Mouse (Mus musculus): ENCODE results near the gene Slamf8. TPM values are rescaled to one million over a fixed set of nuclear protein-coding genes. Genes with fewer than 3 reads are reported as not detected.

The Slamf8 gene
- polyA plus RNA-seq, 1 experiment from 2014 or later = not detected

DNA sequence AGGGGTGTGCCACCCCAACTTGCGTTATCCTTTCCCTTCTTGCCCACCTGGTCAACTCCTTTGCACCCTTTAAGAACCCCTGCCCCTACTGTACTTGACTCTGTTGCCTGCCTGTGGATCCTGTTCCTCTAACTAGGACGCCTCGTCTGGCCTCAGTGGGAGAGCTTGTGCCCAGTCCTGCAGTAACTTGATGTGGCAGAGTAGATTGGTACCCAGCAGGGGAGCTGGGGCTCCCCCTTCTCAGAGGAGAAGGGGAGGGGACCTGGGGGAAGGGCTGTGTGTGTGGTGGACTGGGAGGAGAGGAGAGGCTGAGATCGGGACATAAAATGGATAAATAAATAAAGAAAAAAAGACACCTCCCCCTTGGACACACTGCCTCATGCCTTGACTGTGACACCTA is 5.3 kb downstream of the Slamf8 start:
- Histone ChIP-seq H3K27me3 (ENCODE audit: low read depth, poor library complexity, severe bottlenecking) (peaks cover 43% of the 10 kb centered on the region), H3K36me3 (no peaks in the 10 kb centered on the region), H3K4me3 (no peak overlapping the region), H3K9me3 (replicated peaks) (no peaks in the 10 kb centered on the region), H3K4me1 (peaks cover 20% of the 10 kb centered on the region), H3K27ac (replicated peaks) (no peak overlapping the region)
- no peak for DNase-seq (ENCODE audit: low spot score)
- WGBS = 54% methylated on average over 4 of the region's 4 CpGs

DNA sequence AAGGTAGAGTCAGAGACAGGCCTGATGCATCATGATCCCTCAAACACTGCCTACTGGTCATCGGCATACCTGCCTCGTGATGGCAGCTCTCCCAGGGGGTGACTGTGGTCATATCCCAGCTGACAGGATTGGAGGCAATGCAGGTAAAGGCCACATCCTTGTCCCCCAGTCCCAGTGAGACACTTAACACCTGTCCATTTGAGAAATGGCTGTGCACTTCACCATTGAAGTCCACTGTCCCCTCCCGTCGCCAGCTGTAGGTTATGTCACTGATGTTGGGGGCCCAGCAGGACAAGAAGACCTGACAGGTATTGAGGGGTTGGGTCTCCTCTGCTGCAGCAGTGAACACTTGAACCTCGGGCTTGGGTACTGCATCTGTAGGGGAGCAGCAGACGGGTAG is 6.1 kb downstream of the Slamf8 start:
- WGBS = 81% methylated on average over 6 of the region's 6 CpGs
- Histone ChIP-seq H3K27ac (replicated peaks) (no peak overlapping the region), H3K27me3 (ENCODE audit: low read depth, poor library complexity, severe bottlenecking) (peaks cover 43% of the 10 kb centered on the region), H3K4me1 (peaks cover 20% of the 10 kb centered on the region), H3K9me3 (replicated peaks) (no peaks in the 10 kb centered on the region), H3K36me3 (no peaks in the 10 kb centered on the region), H3K4me3 (no peak overlapping the region)
- DNase-seq (ENCODE audit: low spot score) = no peak

DNA sequence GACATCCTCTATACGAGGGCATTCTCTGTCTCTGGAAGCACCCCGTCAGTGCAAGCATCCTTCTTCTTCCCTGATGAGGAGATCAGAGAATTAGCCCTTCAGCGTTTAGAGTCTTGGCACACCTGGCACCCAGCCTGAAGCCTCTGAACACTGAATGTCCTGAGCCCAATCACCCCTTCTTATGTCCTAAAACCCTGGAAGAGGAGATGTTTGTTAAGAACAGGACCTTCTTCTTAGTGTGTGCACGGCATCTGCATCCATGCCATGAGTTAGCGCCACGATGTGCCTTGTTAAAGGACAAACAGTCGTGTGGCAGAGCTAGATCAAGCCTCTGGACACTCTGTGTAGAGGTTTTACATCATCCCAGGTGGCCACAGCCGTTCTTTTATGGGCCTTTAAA is 7.9 kb downstream of the Slamf8 start:
- Histone ChIP-seq H3K9me3 (replicated peaks) (no peaks in the 10 kb centered on the region), H3K27me3 (ENCODE audit: low read depth, poor library complexity, severe bottlenecking) (peaks cover 37% of the 10 kb centered on the region), H3K4me3 (no peak overlapping the region), H3K27ac (replicated peaks) (no peak overlapping the region), H3K36me3 (no peaks in the 10 kb centered on the region), H3K4me1 (peaks cover 20% of the 10 kb centered on the region)
- WGBS = 88% methylated on average over 8 of the region's 8 CpGs
- DNase-seq (ENCODE audit: low spot score) = no peak

DNA sequence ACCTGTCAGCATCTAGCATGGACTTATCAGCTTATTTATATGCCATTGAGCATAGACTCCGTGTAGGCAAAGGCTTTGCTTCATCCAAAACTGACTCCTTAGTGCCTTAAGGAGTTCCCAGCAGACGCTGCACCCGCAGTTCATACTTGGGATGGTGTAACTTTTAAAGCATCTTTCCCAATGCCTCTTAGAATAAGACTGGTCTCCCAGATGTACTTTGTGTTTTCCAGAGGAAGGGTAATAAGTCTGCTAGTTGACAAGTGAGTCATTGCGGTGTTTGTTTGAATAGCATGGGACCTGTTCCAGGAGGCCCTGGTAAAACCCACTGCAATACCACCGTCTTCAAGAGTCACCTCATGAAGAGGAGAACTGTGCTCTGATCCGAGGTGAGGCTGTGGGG is 10.3 kb downstream of the Slamf8 start:
- 77% methylated on average over 6 of the region's 6 CpGs for WGBS
- Histone ChIP-seq H3K27ac (replicated peaks) (no peak overlapping the region), H3K36me3 (no peaks in the 10 kb centered on the region), H3K27me3 (ENCODE audit: low read depth, poor library complexity, severe bottlenecking) (peaks cover 25% of the 10 kb centered on the region), H3K4me3 (no peak overlapping the region), H3K9me3 (replicated peaks) (no peaks in the 10 kb centered on the region), H3K4me1 (0 out of 2 replicates have a peak, but pooled peaks cover 3% of the 10 kb centered on the region)
- no peak for DNase-seq (ENCODE audit: low spot score)

DNA sequence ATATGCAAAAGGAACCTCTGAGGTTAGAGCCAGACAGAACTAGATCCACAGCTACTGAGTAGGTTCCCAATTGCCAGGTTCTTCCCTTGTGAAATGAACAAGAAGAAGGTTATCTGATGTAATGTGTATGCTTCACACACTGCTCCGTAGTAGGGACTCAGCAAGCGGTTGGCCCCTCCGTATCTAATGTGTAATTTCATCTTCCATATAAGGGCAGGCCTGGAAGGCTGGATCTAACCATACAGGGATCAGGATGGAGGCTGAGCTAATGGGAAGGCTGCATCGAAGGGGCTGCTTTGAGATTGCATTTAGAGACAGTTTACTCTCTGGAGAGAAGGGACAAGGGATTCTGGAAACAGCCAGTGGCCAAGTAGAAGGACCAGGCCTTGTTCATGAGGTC is 22.6 kb downstream of the Slamf8 start:
- Histone ChIP-seq H3K4me3 (no peak overlapping the region), H3K27me3 (ENCODE audit: low read depth, poor library complexity, severe bottlenecking) (peaks cover 26% of the 10 kb centered on the region), H3K9me3 (replicated peaks) (no peaks in the 10 kb centered on the region), H3K27ac (replicated peaks) (no peak overlapping the region), H3K4me1 (peaks cover 10% of the 10 kb centered on the region), H3K36me3 (no peaks in the 10 kb centered on the region)
- WGBS = 77% methylated on average over 4 of the region's 4 CpGs
- DNase-seq (ENCODE audit: low spot score) = no peak

DNA sequence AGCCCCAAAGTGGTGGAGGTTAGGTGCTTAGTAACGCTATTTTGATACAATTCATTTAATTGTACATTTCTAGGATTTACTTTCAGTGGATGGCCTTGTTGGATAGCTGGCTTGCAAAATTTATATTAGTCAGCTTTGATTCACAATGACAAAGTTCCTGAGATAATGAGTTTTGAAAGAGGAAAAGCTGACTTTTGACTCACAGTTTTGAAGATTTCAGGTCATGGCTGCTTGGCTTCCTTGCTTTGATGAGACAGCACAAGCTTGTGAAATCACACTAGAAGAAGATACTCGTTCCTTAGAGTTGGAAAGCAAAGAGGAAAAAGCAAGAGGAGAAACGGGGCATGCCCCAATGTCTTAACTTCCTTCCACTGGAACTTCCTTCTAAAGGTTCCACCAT is 24.2 kb downstream of the Slamf8 start:
- no peaks in the 10 kb centered on the region for H3K9me3 ChIP-seq (replicated peaks)
- peaks cover 42% of the 10 kb centered on the region for H3K27me3 ChIP-seq (ENCODE audit: low read depth, poor library complexity, severe bottlenecking)
- no peaks in the 10 kb centered on the region for H3K36me3 ChIP-seq
- H3K27ac ChIP-seq (replicated peaks) = no peak overlapping the region
- 67% methylated on average over 3 of the region's 3 CpGs for WGBS
- no peak overlapping the region for H3K4me3 ChIP-seq
- no peak for DNase-seq (ENCODE audit: low spot score)
- peaks cover 22% of the 10 kb centered on the region for H3K4me1 ChIP-seq

DNA sequence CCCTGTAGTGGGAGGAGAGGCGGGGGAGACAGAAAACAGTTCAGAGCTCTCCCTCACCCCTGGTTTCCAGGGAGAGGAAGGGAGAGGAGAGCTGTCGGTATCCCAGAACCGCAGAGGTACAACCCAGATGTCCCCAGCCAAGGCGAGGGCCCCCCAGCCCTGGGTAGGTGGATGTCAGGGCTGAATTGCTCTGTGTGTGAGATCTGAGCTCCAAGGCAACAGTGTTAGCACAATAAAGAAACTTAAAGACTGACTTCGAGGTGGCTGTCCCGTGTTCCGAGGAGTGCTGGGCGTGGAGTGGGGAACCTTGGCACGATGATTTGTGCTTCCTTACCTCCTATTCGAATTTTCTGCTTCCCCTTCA is 26.9 kb downstream of the Slamf8 start:
- Histone ChIP-seq H3K4me3 (peak overlapping the region; percentile 72), H3K36me3 (no peaks in the 10 kb centered on the region), H3K27me3 (ENCODE audit: low read depth, poor library complexity, severe bottlenecking) (peaks cover 67% of the 10 kb centered on the region), H3K9me3 (replicated peaks) (no peaks in the 10 kb centered on the region), H3K4me1 (peaks cover 22% of the 10 kb centered on the region), H3K27ac (replicated peaks) (peak overlapping the region; percentile 81)
- DNase-seq (ENCODE audit: low spot score) = no peak
- WGBS = 4% methylated on average over 9 of the region's 10 CpGs

DNA sequence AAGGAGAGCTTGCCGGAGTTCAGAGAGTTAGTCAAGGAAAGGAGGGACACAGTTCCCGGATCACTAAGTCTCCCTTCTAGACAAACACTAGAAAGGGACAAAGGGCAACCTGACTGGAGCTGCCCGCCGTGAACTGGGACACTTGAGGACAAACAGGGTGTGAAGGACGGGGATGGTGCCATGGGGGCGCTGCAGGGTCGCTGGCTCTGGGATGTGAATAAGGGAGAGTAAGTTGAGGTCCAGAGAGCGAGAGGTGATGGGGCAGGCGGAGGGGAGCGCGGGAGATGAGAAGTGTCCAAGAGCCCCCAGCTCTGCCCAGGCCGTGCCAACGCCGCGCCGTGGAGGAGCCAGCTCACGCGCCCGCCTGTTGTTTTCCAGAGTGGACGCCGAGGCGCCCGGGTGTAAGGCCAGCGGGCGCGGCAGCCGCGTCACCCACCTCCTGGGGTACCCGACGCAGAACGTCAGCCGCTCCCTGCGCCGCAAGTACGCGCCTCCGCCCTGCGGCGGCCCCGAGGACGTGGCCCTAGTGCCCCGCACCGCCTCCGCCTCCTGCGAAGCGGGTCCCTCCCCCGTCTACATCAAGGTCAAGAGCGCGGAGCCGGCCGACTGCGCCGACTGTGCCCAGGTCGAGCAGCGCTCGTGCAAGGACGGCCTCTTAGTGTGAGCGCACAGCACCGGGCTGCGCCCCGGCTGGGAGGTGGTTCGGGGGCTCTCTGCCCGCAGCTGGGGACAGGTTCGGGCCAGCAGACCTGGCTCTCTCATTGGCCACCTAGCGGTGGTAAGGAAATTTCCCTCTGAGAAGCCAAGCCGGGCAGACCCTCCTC is 27.5 kb downstream of the Slamf8 start:
- DNase-seq (ENCODE audit: low spot score) = peak; percentile 84
- H3K9me3 ChIP-seq (replicated peaks) = no peaks in the 10 kb centered on the region
- H3K27me3 ChIP-seq (ENCODE audit: low read depth, poor library complexity, severe bottlenecking) = peaks cover 72% of the 10 kb centered on the region
- peaks cover 22% of the 10 kb centered on the region for H3K4me1 ChIP-seq
- peak overlapping the region; percentile 81 for H3K27ac ChIP-seq (replicated peaks)
- under 1% methylated on average over 66 of the region's 66 CpGs for WGBS
- no peaks in the 10 kb centered on the region for H3K36me3 ChIP-seq
- H3K4me3 ChIP-seq = peak overlapping the region; percentile 72

DNA sequence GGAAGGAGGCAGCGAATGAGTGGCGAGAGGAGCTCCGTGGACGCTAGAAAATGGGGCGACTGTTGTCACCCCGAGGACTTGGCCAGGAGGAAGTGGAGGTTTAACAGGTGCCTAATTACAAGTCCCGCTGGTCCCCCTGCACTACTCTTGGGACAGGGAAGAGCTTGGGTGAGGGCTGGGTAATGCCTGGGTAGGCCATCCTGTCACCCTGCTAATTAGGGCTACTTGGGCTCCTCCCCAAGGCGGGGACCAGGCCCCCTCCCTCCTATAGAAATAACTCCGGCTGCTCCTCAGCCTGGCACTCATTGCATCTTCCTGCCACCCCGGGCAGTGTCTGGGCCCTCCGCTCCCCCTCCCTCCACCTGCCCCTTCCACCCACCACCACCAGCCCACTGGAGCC is 34.7 kb downstream of the Slamf8 start, which contains the start of gene Vsig8:
Gene Vsig8, plus strand, starts transcription at position 301 of the 400 bp plus-strand sequence.
- H3K36me3 ChIP-seq = no peaks in the 10 kb centered on the region
- H3K4me1 ChIP-seq = peaks cover 28% of the 10 kb centered on the region
- no peaks in the 10 kb centered on the region for H3K9me3 ChIP-seq (replicated peaks)
- no peak within 1 kb of the TSS for H3K27ac ChIP-seq (replicated peaks)
- DNase-seq (ENCODE audit: low spot score) = no peak
- 81% methylated on average over 11 of the region's 11 CpGs for WGBS
- H3K4me3 ChIP-seq = no peak within 1 kb of the TSS
- peaks cover 62% of the 10 kb centered on the region for H3K27me3 ChIP-seq (ENCODE audit: low read depth, poor library complexity, severe bottlenecking)

DNA sequence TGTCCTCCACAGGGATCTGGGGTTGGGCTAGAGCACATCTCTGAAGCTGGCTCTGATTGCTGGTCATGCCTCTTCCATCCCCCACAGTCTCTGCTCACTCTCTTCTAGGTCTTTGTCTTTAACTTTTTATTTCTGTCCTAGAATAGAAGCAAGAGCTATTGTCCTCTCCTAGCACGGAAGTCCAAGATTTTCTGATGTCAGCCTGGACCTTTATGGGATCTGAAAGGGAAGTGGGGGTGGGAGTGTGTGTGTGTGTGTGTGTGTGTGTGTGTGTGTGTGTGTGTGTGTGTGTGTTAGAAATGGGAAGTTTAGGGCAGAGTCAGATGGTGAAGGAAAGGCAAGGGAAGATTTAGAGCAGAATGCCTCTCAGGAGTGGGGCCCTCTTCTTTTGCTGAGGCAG is 37.7 kb downstream of the Slamf8 start:
- no peak overlapping the region for H3K27ac ChIP-seq (replicated peaks)
- H3K4me1 ChIP-seq = peaks cover 52% of the 10 kb centered on the region
- peaks cover 54% of the 10 kb centered on the region for H3K27me3 ChIP-seq (ENCODE audit: low read depth, poor library complexity, severe bottlenecking)
- no peaks in the 10 kb centered on the region for H3K36me3 ChIP-seq
- no peak for DNase-seq (ENCODE audit: low spot score)
- no peak overlapping the region for H3K4me3 ChIP-seq
- no peaks in the 10 kb centered on the region for H3K9me3 ChIP-seq (replicated peaks)
- WGBS = 63% methylated on average over 1 of the region's 1 CpGs

DNA sequence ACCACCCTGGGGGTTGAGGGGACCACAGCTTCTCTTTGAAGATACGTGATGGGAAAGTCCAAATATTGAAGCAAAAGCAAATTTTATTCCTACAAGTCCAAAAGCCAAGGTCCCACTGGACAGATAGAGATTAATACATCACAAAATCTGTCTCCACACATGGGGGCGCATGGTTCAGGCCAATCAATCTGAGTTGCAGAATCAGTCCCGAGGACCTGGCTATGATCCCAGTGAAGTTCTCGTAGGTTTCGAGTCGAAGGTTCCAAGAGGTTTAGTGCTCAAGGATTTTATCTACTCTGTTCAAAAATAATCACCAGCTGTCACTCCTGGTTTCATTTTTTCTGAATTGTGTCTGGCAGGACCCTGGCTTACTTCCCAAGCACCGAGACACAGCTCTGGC is 39.4 kb downstream of the Slamf8 start:
- peak overlapping the region; percentile 57 for H3K4me3 ChIP-seq
- peaks cover 39% of the 10 kb centered on the region for H3K27me3 ChIP-seq (ENCODE audit: low read depth, poor library complexity, severe bottlenecking)
- DNase-seq (ENCODE audit: low spot score) = no peak
- H3K27ac ChIP-seq (replicated peaks) = peak overlapping the region; percentile 38; the same call in 1 of the 2 replicates
- H3K36me3 ChIP-seq = no peaks in the 10 kb centered on the region
- no peaks in the 10 kb centered on the region for H3K9me3 ChIP-seq (replicated peaks)
- peaks cover 52% of the 10 kb centered on the region for H3K4me1 ChIP-seq
- WGBS = 57% methylated on average over 7 of the region's 7 CpGs

DNA sequence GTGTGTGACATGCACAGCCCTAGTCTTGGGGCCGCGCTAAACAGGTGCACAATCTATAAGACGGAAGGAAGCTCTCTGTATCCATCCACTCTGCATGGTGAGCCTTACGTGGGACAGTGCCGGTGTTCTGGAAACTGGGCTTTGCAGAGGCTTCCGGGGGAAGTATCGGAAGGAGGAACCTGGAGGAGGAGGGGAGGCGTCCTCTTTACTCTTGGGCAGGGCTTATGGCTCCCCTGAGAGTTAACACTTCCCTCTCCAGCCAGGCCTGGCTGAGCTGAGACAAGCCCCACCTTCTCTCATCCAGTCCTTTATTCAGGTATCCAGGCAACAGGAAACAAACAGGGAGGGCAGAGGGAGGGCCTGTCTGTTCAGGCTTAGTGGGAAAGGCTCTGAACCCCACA is 39.8 kb downstream of the Slamf8 start:
- WGBS = under 1% methylated on average over 8 of the region's 8 CpGs
- Histone ChIP-seq H3K9me3 (replicated peaks) (no peaks in the 10 kb centered on the region), H3K4me3 (peak overlapping the region; percentile 57), H3K27me3 (ENCODE audit: low read depth, poor library complexity, severe bottlenecking) (peaks cover 35% of the 10 kb centered on the region), H3K36me3 (no peaks in the 10 kb centered on the region), H3K4me1 (peaks cover 52% of the 10 kb centered on the region), H3K27ac (replicated peaks) (peak overlapping the region; percentile 74)
- DNase-seq (ENCODE audit: low spot score) = peak; percentile 77

DNA sequence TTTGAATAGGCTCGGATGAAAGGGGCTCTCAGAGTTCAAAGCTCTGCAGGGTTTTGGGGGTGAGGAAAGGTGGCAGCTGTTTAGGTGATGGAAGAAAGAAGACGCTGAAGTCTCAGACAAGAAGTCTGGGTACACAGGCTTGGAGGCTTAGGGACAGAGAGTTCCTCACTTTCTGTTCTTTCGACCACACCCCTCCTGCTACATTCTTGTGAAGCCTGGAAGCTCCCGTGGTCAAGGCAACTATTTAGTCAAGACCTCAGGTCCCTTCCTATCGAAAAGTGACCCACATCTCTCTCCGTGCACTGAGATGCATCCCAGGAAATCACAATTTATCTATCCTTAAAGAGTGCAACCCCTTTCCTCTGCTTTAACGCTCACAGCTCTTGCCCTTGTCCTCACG is 40.7 kb downstream of the Slamf8 start:
- WGBS = 2% methylated on average over 8 of the region's 8 CpGs
- no peak for DNase-seq (ENCODE audit: low spot score)
- Histone ChIP-seq H3K27me3 (ENCODE audit: low read depth, poor library complexity, severe bottlenecking) (peaks cover 32% of the 10 kb centered on the region), H3K4me3 (peak overlapping the region; percentile 57), H3K4me1 (peaks cover 52% of the 10 kb centered on the region), H3K27ac (replicated peaks) (peak overlapping the region; percentile 74), H3K36me3 (no peaks in the 10 kb centered on the region), H3K9me3 (replicated peaks) (no peaks in the 10 kb centered on the region)

All from midbrain, embryonic 10.5 days (tissue).